Comparison of ENCODE assay signal across 21 mouse cellular contexts in the genomic region with DNA sequence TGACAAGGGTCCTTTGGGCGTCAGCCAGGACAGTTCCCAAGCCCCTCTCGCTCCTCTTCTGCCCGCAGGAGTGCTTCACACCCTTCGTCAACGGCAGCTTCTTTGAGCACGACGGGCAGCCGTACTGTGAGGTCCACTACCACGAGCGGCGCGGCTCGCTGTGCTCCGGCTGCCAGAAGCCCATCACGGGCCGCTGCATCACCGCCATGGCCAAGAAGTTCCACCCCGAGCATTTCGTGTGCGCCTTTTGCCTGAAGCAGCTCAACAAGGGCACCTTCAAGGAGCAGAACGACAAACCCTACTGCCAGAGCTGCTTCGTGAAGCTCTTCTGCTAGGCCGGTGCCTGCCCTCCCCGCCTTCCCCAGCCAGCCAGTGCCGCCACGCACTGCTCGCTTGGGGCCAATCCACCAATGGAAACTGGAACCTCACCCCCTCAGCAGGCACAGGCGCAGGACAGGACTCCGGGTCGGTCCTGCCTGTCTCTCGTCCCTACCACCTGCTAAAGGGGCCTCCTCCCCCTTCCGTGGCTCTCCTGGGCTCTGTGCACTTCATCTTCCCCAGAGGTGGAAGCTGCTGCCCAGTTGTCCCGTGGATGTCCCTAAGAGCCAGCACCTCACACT. TPM values are rescaled to one million over a fixed set of nuclear protein-coding genes. Genes with fewer than 3 reads are reported as not detected.
DNase-seq lines count a peak whose midpoint lies in the region; ATAC-seq and TF ChIP-seq lines count a peak whose summit lies in the region.
"Had no signal": no experiment of that assay in that cellular context is flagged by ENCODE, and none has a peak within 500 bp of the region (broad histone marks: within the 10 kb centered on the region; RNA-seq: fewer than 3 reads in every experiment).

No protein-coding gene starts in this region.

- no peak overlapping the region for H3K4me2 ChIP-seq in embryonic facial prominence, embryonic 13.5 days
- H3K4me2 ChIP-seq in kidney, embryonic 15.5 days: no peak overlapping the region
- H3K4me2 ChIP-seq: embryonic facial prominence, embryonic 12.5 days; forebrain, embryonic 12.5 days; hindbrain, embryonic 14.5 days; intestine, embryonic 15.5 days had no signal

- no peak for DNase-seq in embryonic facial prominence, embryonic 10.5 days (ENCODE audit: low spot score)
- no peak for DNase-seq in kidney, adult 2 months
- DNase-seq in ZHBTc4 (ENCODE audit: low read depth, low spot score): peak; percentile 40
- DNase-seq in gastrocnemius, postnatal 14 days: no peak
- DNase-seq: adrenal gland, adult 2 months; adrenal gland, postnatal 25 days; cerebellum, adult 8-10 months; embryo, embryonic 11 days; forebrain, postnatal 0 days; gastrocnemius, postnatal 25 days; heart, postnatal 10 days; heart, postnatal 4 days had no signal

- no peak for TF ChIP-seq CTCF in kidney, adult 2 months (conservative IDR thresholded peaks at IDR 0.05; ENCODE audit: insufficient read depth, insufficient read length, low read depth, low read length)
- TF ChIP-seq CTCF in ES-Bruce4 (IDR thresholded peaks at IDR 0.05; ENCODE audit: low read depth, low read length): no peak

- no peaks in the 10 kb centered on the region for H3K27me3 ChIP-seq in embryonic facial prominence, embryonic 13.5 days
- no peaks in the 10 kb centered on the region for H3K27me3 ChIP-seq in embryonic facial prominence, embryonic 10.5 days (replicated peaks; ENCODE audit: low read depth, poor library complexity, severe bottlenecking)
- no peaks in the 10 kb centered on the region for H3K27me3 ChIP-seq in kidney, embryonic 15.5 days
- no peaks in the 10 kb centered on the region for H3K27me3 ChIP-seq in kidney, adult 2 months (replicated peaks; ENCODE audit: control insufficient read depth, insufficient read depth, low read length)
- no peaks in the 10 kb centered on the region for H3K27me3 ChIP-seq in ES-Bruce4 (ENCODE audit: control insufficient read depth, insufficient read depth, low read length, poor library complexity, severe bottlenecking)
- H3K27me3 ChIP-seq: embryonic facial prominence, embryonic 12.5 days; forebrain, embryonic 12.5 days; intestine, embryonic 15.5 days; Patski had no signal

- no peak overlapping the region for H3K4me3 ChIP-seq in embryonic facial prominence, embryonic 13.5 days
- no peak overlapping the region for H3K4me3 ChIP-seq in embryonic facial prominence, embryonic 10.5 days
- no peak overlapping the region for H3K4me3 ChIP-seq in kidney, embryonic 15.5 days (replicated peaks)
- no peak overlapping the region for H3K4me3 ChIP-seq in kidney, adult 2 months (ENCODE audit: insufficient read depth, low read depth, low read length)
- peak overlapping the region; percentile 37 for H3K4me3 ChIP-seq in ES-Bruce4 (ENCODE audit: low read depth, low read length)
- H3K4me3 ChIP-seq: embryonic facial prominence, embryonic 12.5 days; forebrain, embryonic 12.5 days; heart, embryonic 10.5 days; intestine, embryonic 15.5 days had no signal

- H3K27ac ChIP-seq in embryonic facial prominence, embryonic 13.5 days: no peak overlapping the region
- H3K27ac ChIP-seq in embryonic facial prominence, embryonic 10.5 days (replicated peaks): no peak overlapping the region
- peak overlapping the region; percentile 2; the same call in 1 of the 2 replicates for H3K27ac ChIP-seq in kidney, embryonic 15.5 days
- no peak overlapping the region for H3K27ac ChIP-seq in kidney, adult 2 months (ENCODE audit: insufficient read depth, low read depth, low read length)
- H3K27ac ChIP-seq in ES-Bruce4 (ENCODE audit: insufficient read depth, low read length): no peak overlapping the region
- H3K27ac ChIP-seq: embryonic facial prominence, embryonic 12.5 days; forebrain, embryonic 12.5 days; heart, embryonic 10.5 days; hindbrain, embryonic 14.5 days; intestine, embryonic 15.5 days had no signal

- peaks cover 60% of the 10 kb centered on the region for H3K36me3 ChIP-seq in embryonic facial prominence, embryonic 13.5 days
- peaks cover 66% of the 10 kb centered on the region for H3K36me3 ChIP-seq in embryonic facial prominence, embryonic 10.5 days (replicated peaks)
- peaks cover 52% of the 10 kb centered on the region for H3K36me3 ChIP-seq in kidney, embryonic 15.5 days
- H3K36me3 ChIP-seq in kidney, adult 2 months (ENCODE audit: control insufficient read depth, insufficient read depth, low read length): peaks cover 2% of the 10 kb centered on the region; the same call in 1 of the 2 replicates
- peaks cover 2% of the 10 kb centered on the region; the same call in 1 of the 2 replicates for H3K36me3 ChIP-seq in ES-Bruce4 (ENCODE audit: control insufficient read depth, insufficient read depth, low read length, poor library complexity, severe bottlenecking)

- no peak for TF ChIP-seq EP300 in ES-Bruce4 (IDR thresholded peaks at IDR 0.05; ENCODE audit: insufficient read depth, low read depth, low read length)

- no peak for TF ChIP-seq POLR2A in kidney, adult 2 months (IDR thresholded peaks at IDR 0.05; ENCODE audit: low read depth, low read length)
- no peak for TF ChIP-seq POLR2A in ES-Bruce4 (IDR thresholded peaks at IDR 0.05; ENCODE audit: insufficient read depth, low read length)

- peak overlapping the region; percentile 0; the same call in 1 of the 2 replicates for H3K9ac ChIP-seq in embryonic facial prominence, embryonic 13.5 days
- no peak overlapping the region for H3K9ac ChIP-seq in kidney, embryonic 15.5 days
- peak overlapping the region; percentile 15 for H3K9ac ChIP-seq in ES-Bruce4 (ENCODE audit: low read depth, poor library complexity, severe bottlenecking)
- H3K9ac ChIP-seq: embryonic facial prominence, embryonic 12.5 days; forebrain, embryonic 12.5 days; forebrain, postnatal 0 days; hindbrain, embryonic 14.5 days; intestine, embryonic 15.5 days had no signal

- no peaks in the 10 kb centered on the region for H3K9me3 ChIP-seq in embryonic facial prominence, embryonic 13.5 days
- no peaks in the 10 kb centered on the region for H3K9me3 ChIP-seq in embryonic facial prominence, embryonic 10.5 days
- no peaks in the 10 kb centered on the region for H3K9me3 ChIP-seq in kidney, embryonic 15.5 days (replicated peaks)
- H3K9me3 ChIP-seq in ES-Bruce4 (replicated peaks; ENCODE audit: control insufficient read depth, insufficient read depth, low read length, poor library complexity, severe bottlenecking): no peaks in the 10 kb centered on the region
- H3K9me3 ChIP-seq: embryonic facial prominence, embryonic 12.5 days; forebrain, embryonic 12.5 days; heart, embryonic 10.5 days; intestine, embryonic 15.5 days had no signal

- intact Hi-C loops in gastrocnemius, postnatal 14 days (cut with DNase I; ENCODE audit: low total_unique reads): loop anchor here (5.0 kb wide), 1 partner anchor 52 kb away; no protein-coding TSS in a partner anchor

- H3K4me1 ChIP-seq in embryonic facial prominence, embryonic 13.5 days: no peaks in the 10 kb centered on the region
- peaks cover 25% of the 10 kb centered on the region for H3K4me1 ChIP-seq in embryonic facial prominence, embryonic 10.5 days
- H3K4me1 ChIP-seq in kidney, embryonic 15.5 days: peaks cover 20% of the 10 kb centered on the region
- H3K4me1 ChIP-seq in kidney, adult 2 months (ENCODE audit: control insufficient read depth, insufficient read depth, low read length): no peaks in the 10 kb centered on the region; the same call in 1 of the 2 replicates
- H3K4me1 ChIP-seq in ES-Bruce4 (ENCODE audit: control insufficient read depth, insufficient read depth, low read length): no peaks in the 10 kb centered on the region
- H3K4me1 ChIP-seq: forebrain, embryonic 12.5 days had no signal

- no peak for ATAC-seq in embryonic facial prominence, embryonic 13.5 days (ENCODE audit: insufficient number of reproducible peaks, insufficient read depth, low FRiP score, low TSS enrichment, low read depth)
- ATAC-seq in kidney, embryonic 15.5 days (replicated peaks; ENCODE audit: low FRiP score): no peak
- ATAC-seq: forebrain, postnatal 0 days; intestine, embryonic 15.5 days; Patski had no signal

- 89% methylated on average over 33 of the region's 33 CpGs for WGBS in embryonic facial prominence, embryonic 13.5 days
- 90% methylated on average over 33 of the region's 33 CpGs for WGBS in embryonic facial prominence, embryonic 10.5 days
- WGBS in kidney, embryonic 15.5 days: 84% methylated on average over 33 of the region's 33 CpGs
- 59% methylated on average over 33 of the region's 33 CpGs for WGBS in kidney, adult 2 months

RNA-seq across cellular contexts. Expression of a gene that starts 5.4 kb away (rescaled TPM):
- 1,563 and 1,729 TPM in 2 replicates for polyA plus RNA-seq in embryonic facial prominence, embryonic 13.5 days (2015; fragmentation: Nextera tagmentation; extraction: Ambion mirVana)
- polyA plus RNA-seq in embryonic facial prominence, embryonic 10.5 days (2016; fragmentation: Nextera tagmentation; extraction: Ambion mirVana): 1,413 and 1,489 TPM in 2 replicates
- polyA plus RNA-seq in kidney, embryonic 15.5 days (2015; fragmentation: Nextera tagmentation; extraction: Ambion mirVana): 1,539 and 1,600 TPM in 2 replicates
- polyA plus RNA-seq in kidney, adult 2 months (2012; rRNA removed): 1,267 and 1,337 TPM in 2 replicates
- 3,041 and 3,060 TPM in 2 replicates for polyA plus RNA-seq in ES-Bruce4 (2011; ENCODE audit: insufficient read depth, insufficient read length, low read depth, missing spikeins)
- 100 to 1,000 TPM; 780 to 872 TPM for total RNA-seq in gastrocnemius, postnatal 14 days (2021)

RNA-seq across cellular contexts. Expression of a gene that starts 11.1 kb away (rescaled TPM):
- polyA plus RNA-seq in embryonic facial prominence, embryonic 13.5 days (2015; fragmentation: Nextera tagmentation; extraction: Ambion mirVana): 45.8 and 47.9 TPM in 2 replicates
- 65.0 and 65.1 TPM in 2 replicates for polyA plus RNA-seq in embryonic facial prominence, embryonic 10.5 days (2016; fragmentation: Nextera tagmentation; extraction: Ambion mirVana)
- polyA plus RNA-seq in kidney, embryonic 15.5 days (2015; fragmentation: Nextera tagmentation; extraction: Ambion mirVana): 44.3 and 49.3 TPM in 2 replicates
- polyA plus RNA-seq in kidney, adult 2 months (2012; rRNA removed): 42.2 and 45.4 TPM in 2 replicates
- 62.0 and 63.3 TPM in 2 replicates for polyA plus RNA-seq in ES-Bruce4 (2011; ENCODE audit: insufficient read depth, insufficient read length, low read depth, missing spikeins)
- total RNA-seq in gastrocnemius, postnatal 14 days (2021): 10 to 100 TPM; 28.7 to 31.3 TPM

RNA-seq across cellular contexts. Expression of a gene that starts 47.4 kb away (rescaled TPM):
- polyA plus RNA-seq in embryonic facial prominence, embryonic 13.5 days (2015; fragmentation: Nextera tagmentation; extraction: Ambion mirVana): 39.6 and 44.2 TPM in 2 replicates
- 50.3 and 50.6 TPM in 2 replicates for polyA plus RNA-seq in embryonic facial prominence, embryonic 10.5 days (2016; fragmentation: Nextera tagmentation; extraction: Ambion mirVana)
- 51.7 and 56.1 TPM in 2 replicates for polyA plus RNA-seq in kidney, embryonic 15.5 days (2015; fragmentation: Nextera tagmentation; extraction: Ambion mirVana)
- polyA plus RNA-seq in kidney, adult 2 months (2012; rRNA removed): 101 and 122 TPM in 2 replicates
- polyA plus RNA-seq in ES-Bruce4 (2011; ENCODE audit: insufficient read depth, insufficient read length, low read depth, missing spikeins): 35.1 and 38.1 TPM in 2 replicates
- 10 to 100 TPM; 80.6 to 83.4 TPM for total RNA-seq in gastrocnemius, postnatal 14 days (2021)
